Mouse (Mus musculus): ENCODE measurements around the gene Tmem178.
"Not testable (repeated sequence)": the region's sequence is repeated elsewhere in the genome, so short reads cannot be mapped to it uniquely, and the experiment has no call there.

Gene Tmem178

GRCm38 (mm10) chr17:80945510-80945909 lies 1.1 kb downstream of the Tmem178 start:
- DNase-seq (ENCODE audit: low spot score): not testable (repeated sequence)

DNA sequence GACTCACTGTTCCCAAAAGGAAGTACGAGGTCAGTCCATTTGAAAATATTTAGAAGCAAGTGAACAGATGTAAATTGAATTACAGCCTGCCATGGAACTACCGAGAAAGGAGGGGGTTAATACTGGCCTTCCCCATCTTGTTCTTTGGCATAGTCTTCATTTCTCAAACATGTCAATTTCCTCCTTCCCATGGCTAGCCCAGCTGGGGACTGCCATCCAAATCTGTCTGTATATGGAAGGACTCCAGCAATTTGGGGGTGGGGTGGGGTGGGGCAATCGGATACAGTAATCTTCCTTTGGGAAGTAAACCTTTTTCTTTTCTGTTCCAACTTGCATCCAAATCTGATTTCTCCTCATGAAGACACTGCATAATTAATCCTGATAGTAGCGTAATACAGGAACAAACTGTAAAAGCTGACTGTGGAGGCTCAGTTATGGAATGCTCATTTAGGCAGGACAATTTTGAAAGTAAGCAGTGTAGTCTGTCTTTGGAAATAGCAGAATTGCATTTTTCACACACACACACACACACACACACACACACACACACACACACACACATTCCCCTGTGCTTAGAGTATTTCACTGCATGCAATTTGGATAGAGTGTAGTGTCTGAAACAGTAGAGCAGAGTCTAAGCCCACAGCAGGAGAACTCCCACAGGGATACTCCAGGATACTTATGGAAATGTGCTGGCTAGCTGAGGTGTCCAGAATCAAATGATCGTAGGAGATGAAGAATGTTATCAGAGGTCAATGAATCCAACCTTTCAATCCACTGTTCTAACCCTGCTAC lies 1.9 kb downstream of the Tmem178 start:
- DNase-seq (ENCODE audit: low spot score): no peak

DNA sequence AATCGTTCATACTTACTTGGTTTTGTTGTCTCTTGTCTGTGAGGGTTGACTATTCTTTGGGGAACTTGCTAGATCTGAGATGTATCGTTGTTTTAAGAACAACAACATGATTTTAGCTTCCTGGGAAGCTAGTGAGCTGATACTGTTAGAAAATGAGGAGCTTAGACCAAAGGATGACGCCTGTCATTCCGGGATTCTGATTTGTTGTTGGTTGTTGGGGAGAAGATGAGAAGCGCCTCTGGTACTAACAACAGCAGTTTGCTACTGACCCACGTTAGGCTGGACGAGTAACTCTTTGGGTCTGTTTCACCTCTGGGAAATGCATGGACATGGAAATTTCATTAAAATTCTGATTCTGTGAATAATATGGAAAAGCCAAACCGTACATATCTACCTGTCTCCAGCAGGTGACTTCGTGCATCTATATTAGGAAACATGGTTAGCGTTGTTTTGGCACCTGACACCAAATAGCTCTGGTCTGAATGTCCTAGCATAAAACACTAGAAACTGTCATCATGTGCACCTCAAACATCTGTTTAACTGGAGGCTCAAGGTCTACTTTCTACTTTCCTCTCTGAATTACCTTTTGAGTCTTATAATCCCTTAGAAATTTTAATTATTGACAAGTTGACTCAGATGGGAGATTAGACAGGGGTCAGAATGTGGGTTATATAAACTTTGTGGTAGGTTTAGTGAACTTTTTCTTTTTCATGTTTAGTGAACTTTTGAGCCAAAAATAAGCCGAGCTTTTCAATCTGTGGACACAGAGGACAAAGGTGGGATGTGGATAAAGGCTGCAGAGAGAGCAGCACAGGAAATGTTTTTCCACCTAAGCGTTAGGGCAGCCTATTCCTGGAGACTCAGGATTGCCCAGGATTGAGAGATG lies 2.9 kb downstream of the Tmem178 start:
- no peak for DNase-seq (ENCODE audit: low spot score)

- no peak for DNase-seq (ENCODE audit: low spot score)
Observed at GRCm38 (mm10) chr17:80949382-80949781, 5.0 kb downstream of the Tmem178 start.

GRCm38 (mm10) chr17:80949895-80950294 lies 5.5 kb downstream of the Tmem178 start:
- DNase-seq (ENCODE audit: low spot score): no peak

GRCm38 (mm10) chr17:80952305-80952704 lies 7.9 kb downstream of the Tmem178 start:
- DNase-seq (ENCODE audit: low spot score): no peak

DNA sequence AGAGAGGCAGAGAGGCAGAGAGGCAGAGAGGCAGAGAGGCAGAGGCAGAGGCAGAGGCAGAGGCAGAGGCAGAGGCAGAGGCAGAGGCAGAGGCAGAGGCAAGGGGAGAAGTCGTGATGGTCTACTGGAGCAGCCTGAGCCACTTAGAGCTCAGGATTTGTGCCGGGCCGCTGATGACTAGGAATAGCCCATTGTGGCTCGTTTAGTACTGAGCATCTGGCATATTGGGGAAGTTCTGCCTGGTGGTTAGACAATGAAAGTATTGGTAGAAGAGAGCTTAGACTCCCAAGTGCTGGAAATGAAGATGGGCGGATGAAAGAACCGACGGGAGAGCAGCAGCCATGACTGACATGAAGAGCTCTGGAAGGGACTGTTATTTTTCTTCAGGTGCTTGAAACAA lies 11.0 kb downstream of the Tmem178 start:
- DNase-seq (ENCODE audit: low spot score): no peak

DNA sequence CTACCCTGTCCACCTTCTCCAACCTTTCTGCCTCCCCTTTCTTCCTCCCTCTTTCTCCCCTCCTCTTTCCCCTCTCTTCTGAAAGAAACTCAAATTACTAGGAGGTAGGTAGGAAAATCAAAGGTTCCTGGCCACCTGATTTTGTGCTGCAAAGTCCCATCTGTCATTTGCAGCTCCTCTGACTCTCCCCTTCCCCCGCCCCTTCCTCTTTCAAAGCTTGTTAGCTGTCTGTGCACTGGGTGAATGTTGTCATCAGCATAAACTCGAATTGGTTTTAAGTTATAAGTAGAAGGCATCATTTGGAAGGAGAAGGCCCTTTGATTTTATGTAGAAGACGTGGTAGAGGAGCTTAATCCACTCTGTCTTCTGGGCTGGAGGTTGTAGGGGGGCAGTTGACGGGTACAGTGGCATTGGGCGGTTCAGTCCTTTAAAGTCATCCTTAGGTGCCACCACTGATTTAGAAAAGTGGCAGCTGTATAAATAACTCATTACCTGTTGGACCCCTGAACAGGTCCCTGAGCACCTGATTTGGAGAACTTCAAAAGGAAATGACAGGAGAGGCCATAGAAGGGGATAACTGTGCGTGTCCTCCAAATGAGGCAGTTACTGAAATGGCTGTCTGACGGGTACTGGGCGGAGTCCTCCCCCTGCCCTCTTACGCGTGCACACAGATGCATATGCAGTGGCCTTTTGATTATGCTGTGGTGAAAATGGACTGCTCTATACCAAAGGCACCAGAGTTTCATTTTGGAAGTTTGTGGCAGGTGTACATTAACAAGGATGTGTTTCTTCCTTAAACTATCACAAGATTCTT lies 11.8 kb downstream of the Tmem178 start:
- DNase-seq (ENCODE audit: low spot score): no peak

- no peak for DNase-seq (ENCODE audit: low spot score)
Observed at GRCm38 (mm10) chr17:80958332-80958731, 13.9 kb downstream of the Tmem178 start.

DNA sequence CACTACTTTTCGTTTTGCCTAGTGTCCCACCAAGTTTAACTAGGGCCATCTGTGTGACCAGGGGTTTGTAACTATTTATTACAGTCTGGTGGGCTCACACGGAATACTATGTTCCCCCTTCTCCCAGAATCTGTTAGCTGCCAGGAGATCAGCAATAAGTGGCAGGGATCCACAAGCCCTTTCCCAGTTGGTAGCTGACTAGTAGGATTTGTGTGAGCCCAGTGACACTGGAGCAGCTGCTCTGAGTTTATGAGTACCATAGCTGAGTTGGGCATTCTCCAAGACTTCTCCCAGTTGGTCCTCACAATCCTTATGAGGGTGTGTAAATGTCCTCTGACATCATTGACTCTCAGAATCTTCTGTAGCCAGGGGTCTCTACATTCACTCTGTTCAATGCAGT lies 15.4 kb downstream of the Tmem178 start:
- no peak for DNase-seq (ENCODE audit: low spot score)

DNA sequence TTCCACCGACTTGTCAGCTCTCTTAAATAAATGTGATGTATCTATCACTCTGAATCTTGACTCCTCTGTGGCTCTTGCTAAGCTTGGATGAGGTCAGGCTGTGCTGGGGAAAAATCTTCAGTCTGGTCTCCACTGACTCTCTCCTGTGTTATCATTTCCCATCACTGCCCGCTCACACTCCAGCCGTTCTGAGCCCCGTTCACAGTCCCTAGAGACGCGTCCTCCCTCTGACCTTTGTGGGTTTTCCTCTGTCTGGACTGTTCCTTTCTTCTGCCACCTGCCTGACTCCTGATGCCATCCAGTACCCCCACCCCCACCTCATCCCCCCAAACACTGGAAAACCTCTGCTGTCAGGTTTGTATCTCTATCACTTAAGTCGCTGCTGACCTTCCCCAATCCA lies 23.0 kb downstream of the Tmem178 start:
- no peak for DNase-seq (ENCODE audit: low spot score)

DNA sequence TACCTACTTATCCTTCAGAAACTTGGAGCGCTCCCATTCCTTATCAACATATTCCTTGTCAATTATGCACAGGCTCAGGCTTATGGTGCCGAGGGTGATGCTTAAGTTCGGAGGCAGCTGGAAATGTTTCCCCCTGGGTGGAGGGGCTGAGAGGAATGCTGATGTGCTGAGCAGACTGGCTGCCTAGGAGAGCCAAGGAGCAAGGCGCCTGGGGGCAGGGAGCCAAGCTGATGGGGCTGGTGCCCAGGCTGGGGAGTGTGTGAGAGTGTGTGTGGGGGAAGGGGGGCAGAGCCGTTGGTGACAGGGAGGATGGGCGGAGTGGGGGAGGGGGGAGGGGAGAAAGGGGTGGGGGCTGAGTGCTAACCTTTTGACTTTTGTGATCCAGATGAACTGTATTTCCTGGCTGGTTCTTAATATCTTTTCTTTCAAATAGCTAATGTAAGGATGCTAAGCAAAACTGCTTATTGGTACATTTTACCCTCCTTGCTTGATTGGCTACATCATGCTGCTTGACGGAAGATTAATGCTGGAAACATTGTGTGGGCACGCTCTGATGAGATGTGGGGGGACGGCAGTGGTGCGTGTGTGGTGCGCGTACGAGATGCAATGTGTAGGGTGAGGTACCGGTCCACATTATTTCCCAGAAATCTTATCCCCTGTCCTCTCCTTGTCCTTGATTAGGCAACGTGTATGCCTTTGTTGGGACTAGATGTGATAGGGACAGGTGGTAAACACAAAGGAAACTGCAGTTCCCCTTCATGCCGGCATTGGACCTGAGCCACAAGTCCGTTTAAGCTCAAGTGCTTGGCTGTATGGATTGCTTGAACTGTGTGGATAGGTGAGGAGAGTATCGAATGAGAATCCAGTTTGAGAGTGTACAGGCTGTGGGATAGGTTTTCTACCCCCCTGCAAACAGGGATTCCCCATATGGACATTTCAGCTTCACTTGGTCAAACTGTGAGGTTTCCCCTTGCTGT lies 25.5 kb downstream of the Tmem178 start:
- DNase-seq (ENCODE audit: low spot score): peak; percentile 24

- peak; percentile 31 for DNase-seq (ENCODE audit: low spot score)
Observed at GRCm38 (mm10) chr17:80970716-80971115, 26.3 kb downstream of the Tmem178 start.

DNA sequence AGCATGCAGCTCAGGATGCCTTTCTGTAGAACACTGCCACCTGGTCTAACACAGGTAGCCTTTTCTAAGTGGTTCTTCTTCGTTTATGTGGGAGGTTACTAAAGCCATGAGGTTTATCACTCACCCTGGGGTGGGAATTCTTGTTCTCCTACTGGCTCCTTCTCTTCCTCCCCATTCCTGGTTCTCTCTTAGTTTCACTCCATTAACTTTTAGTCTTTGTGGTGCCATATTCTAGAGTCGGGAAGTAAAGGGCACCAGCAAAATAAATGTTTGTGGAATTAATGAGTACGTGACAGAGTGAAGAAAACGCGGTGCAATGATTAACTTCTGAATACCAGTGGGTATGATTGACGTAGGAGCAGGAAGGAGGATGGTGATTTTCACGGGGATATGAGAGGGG lies 28.5 kb downstream of the Tmem178 start:
- no peak for DNase-seq (ENCODE audit: low spot score)

GRCm38 (mm10) chr17:80977245-80977644 lies 32.8 kb downstream of the Tmem178 start:
- DNase-seq (ENCODE audit: low spot score): no peak

GRCm38 (mm10) chr17:80980096-80980495 lies 35.7 kb downstream of the Tmem178 start:
- no peak for DNase-seq (ENCODE audit: low spot score)

DNA sequence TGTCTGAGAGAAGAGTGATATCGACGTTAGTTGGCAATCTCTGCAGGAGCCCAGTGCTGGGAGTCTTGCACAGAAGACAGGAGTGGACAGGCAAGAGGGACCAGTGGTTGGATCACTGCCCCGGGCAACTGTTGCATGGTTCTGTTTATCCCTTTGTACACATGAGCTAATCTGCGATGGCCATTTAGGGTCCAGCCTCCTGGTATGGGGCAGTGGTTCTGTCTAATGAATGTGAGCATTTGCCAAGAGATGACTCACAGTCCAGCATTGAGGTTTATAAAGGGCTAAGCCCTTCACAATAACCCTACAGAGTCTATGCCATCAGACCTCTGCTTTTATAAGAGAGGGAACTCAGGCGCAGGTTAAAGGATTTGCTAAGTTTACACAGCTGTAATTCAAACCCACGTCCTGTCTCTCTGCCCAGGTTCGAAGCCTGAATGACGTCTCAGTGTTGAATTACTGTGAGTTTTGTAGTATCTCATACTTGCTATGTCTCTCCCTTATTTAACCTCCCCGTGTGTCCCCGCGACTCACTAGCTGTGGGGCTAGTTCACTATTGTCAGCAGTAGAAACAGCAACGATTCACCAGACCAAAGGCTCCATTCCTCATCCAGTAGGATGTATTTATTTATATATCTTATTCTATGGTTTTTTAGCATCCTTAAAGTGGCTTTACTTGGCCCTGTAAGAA lies 37.4 kb downstream of the Tmem178 start:
- DNase-seq (ENCODE audit: low spot score): no peak

GRCm38 (mm10) chr17:80982412-80982787 lies 38.0 kb downstream of the Tmem178 start:
- DNase-seq (ENCODE audit: low spot score): peak; percentile 43

- no peak for DNase-seq (ENCODE audit: low spot score)
Observed at GRCm38 (mm10) chr17:80982976-80983375, 38.5 kb downstream of the Tmem178 start.

GRCm38 (mm10) chr17:80991535-80992127 lies 47.2 kb downstream of the Tmem178 start:
- DNase-seq (ENCODE audit: low spot score): no peak
